Mouse (Mus musculus) olfactory bulb, adult 2 months (tissue): ENCODE results near the gene Stom. TPM values are rescaled to one million over a fixed set of nuclear protein-coding genes. Genes with fewer than 3 reads are reported as not detected.
A peak's percentile ranks its signal among the peaks of the same experiment; 100 is the strongest.

Source experiments
- H3K27ac ChIP-seq: fragments of 200-500 bp; 2 replicates; pipeline ENCODE4 v1.5.1; 2012; ENCODE audit warnings: low read depth, low read length; ENCODE audit not compliant: insufficient read depth
- H3K4me1 ChIP-seq: fragments of 200-500 bp; 2 replicates; pipeline ENCODE4 v1.6.1; 2012; ENCODE audit warnings: low read length; ENCODE audit not compliant: control insufficient read depth, insufficient read depth
- H3K4me3 ChIP-seq: fragments of 200-500 bp; 2 replicates; pipeline ENCODE4 v1.5.1; 2012; ENCODE audit warnings: mild to moderate bottlenecking, low read depth, low read length, moderate library complexity; ENCODE audit not compliant: insufficient read depth
- CTCF ChIP-seq: fragments of 200-500 bp; IDR thresholded peaks from 2 replicates; pipeline ENCODE4 v1.5.1; 2012; ENCODE audit warnings: low read depth, mild to moderate bottlenecking, low read length, moderate library complexity; ENCODE audit not compliant: insufficient read depth
- POLR2A ChIP-seq: fragments of 200-500 bp; IDR thresholded peaks from 2 replicates; pipeline ENCODE4 v1.6.1; 2012; ENCODE audit warnings: mild to moderate bottlenecking, low read depth, low read length, moderate library complexity; ENCODE audit not compliant: insufficient read depth
- WGBS: fragments of 180-500 bp; shearing (Covaris S2); methylation state at CpG from one replicate; pipeline ENCODE4 v1.1.7; 2018; 5-methylcytosine and 5-hydroxymethylcytosine counted together
- polyA plus RNA-seq: library from polyadenylated mRNA; stranded (reverse); fragments of >200 nt; gene quantifications from 2 replicates; pipeline ENCODE4 v1.2.4, GENCODE M21; 2012; ENCODE audit warnings: low replicate concordance; ENCODE audit not compliant: missing spikeins, insufficient read depth, insufficient read length

The Stom gene
- polyA plus RNA-seq, 1 experiment: not detected

GRCm38 (mm10) chr2:35308166-35308565 is 28.6 kb downstream of the Stom start:
- Histone ChIP-seq H3K27ac (no peak overlapping the region), H3K4me3 (no peak overlapping the region), H3K4me1 (peaks cover 11% of the 10 kb centered on the region)
- 79% methylated on average over 1 of the region's 1 CpGs for WGBS
- TF ChIP-seq CTCF: no peak
- TF ChIP-seq POLR2A: no peak

GRCm38 (mm10) chr2:35302049-35302885 is 34.5 kb downstream of the Stom start:
- 75% methylated on average over 13 of the region's 13 CpGs for WGBS
- no peak overlapping the region for H3K27ac ChIP-seq

GRCm38 (mm10) chr2:35299437-35299836 is 37.3 kb downstream of the Stom start:
- H3K4me1 ChIP-seq: peaks cover 16% of the 10 kb centered on the region
- 98% methylated on average over 2 of the region's 2 CpGs for WGBS
- TF ChIP-seq POLR2A: no peak
- no peak for TF ChIP-seq CTCF

More at GRCm38 (mm10) chr2:35302049-35302885, 34.5 kb downstream of the Stom start:
- no peak for TF ChIP-seq POLR2A
- no peak for TF ChIP-seq CTCF
- Histone ChIP-seq H3K4me1 (peaks cover 17% of the 10 kb centered on the region), H3K4me3 (no peak overlapping the region)

GRCm38 (mm10) chr2:35297703-35298332 is 39.0 kb downstream of the Stom start:
- Histone ChIP-seq H3K4me3 (no peak overlapping the region), H3K27ac (no peak overlapping the region), H3K4me1 (peaks cover 3% of the 10 kb centered on the region; the same call in 1 of the 2 replicates)
- TF ChIP-seq POLR2A: no peak
- TF ChIP-seq CTCF: peak; percentile 97
- 29% methylated on average over 15 of the region's 15 CpGs for WGBS

More at GRCm38 (mm10) chr2:35299437-35299836, 37.3 kb downstream of the Stom start:
- H3K4me3 ChIP-seq: no peak overlapping the region
- H3K27ac ChIP-seq: no peak overlapping the region

GRCm38 (mm10) chr2:35293291-35293690 is 43.5 kb downstream of the Stom start:
- no peak for TF ChIP-seq CTCF
- no peak for TF ChIP-seq POLR2A
- H3K27ac ChIP-seq: no peak overlapping the region
- no peaks in the 10 kb centered on the region; the same call in 1 of the 2 replicates for H3K4me1 ChIP-seq
- H3K4me3 ChIP-seq: no peak overlapping the region
- WGBS: 92% methylated on average over 8 of the region's 8 CpGs

GRCm38 (mm10) chr2:35292700-35293099 is 44.1 kb downstream of the Stom start:
- no peaks in the 10 kb centered on the region; the same call in 1 of the 2 replicates for H3K4me1 ChIP-seq
- no peak overlapping the region for H3K4me3 ChIP-seq
- TF ChIP-seq POLR2A (no peak), CTCF (no peak)
- 72% methylated on average over 3 of the region's 3 CpGs for WGBS
- H3K27ac ChIP-seq: no peak overlapping the region

GRCm38 (mm10) chr2:35291856-35292255 is 44.9 kb downstream of the Stom start:
- Histone ChIP-seq H3K4me3 (no peak overlapping the region), H3K27ac (no peak overlapping the region), H3K4me1 (no peaks in the 10 kb centered on the region; the same call in 1 of the 2 replicates)
- WGBS: 23% methylated on average over 3 of the region's 3 CpGs
- TF ChIP-seq CTCF (no peak), POLR2A (no peak)

- WGBS: 46% methylated on average over 13 of the region's 13 CpGs
- TF ChIP-seq CTCF (peak; percentile 54), POLR2A (no peak)
Observed at GRCm38 (mm10) chr2:35288758-35289635, 47.8 kb downstream of the Stom start.

GRCm38 (mm10) chr2:35287017-35287620 is 49.7 kb downstream of the Stom start:
- Histone ChIP-seq H3K4me3 (no peak overlapping the region), H3K27ac (no peak overlapping the region), H3K4me1 (peaks cover 3% of the 10 kb centered on the region; the same call in 1 of the 2 replicates)
- WGBS: 84% methylated on average over 12 of the region's 12 CpGs
- no peak for TF ChIP-seq POLR2A
- no peak for TF ChIP-seq CTCF

More at GRCm38 (mm10) chr2:35288758-35289635, 47.8 kb downstream of the Stom start:
- H3K27ac ChIP-seq: no peak overlapping the region
- no peaks in the 10 kb centered on the region; the same call in 1 of the 2 replicates for H3K4me1 ChIP-seq
- no peak overlapping the region for H3K4me3 ChIP-seq
